Mouse (Mus musculus) forebrain, embryonic 10.5 days (tissue): ENCODE results near the gene Gins1. TPM values are rescaled to one million over a fixed set of nuclear protein-coding genes. Genes with fewer than 3 reads are reported as not detected.
"Not testable (repeated sequence)": the region's sequence is repeated elsewhere in the genome, so short reads cannot be mapped to it uniquely, and the experiment has no call there.

Experiments used
- DNase-seq: peaks from one replicate; pipeline ENCODE4 v3.0.0-alpha.2; 2017; ENCODE audit warnings: low spot score; ENCODE audit errors: extremely low spot score
- H3K27ac ChIP-seq: fragments of 300-500 bp; sonication (generic); 2 replicates; pipeline ENCODE4 v1.5.1; 2016; ENCODE audit warnings: mild to moderate bottlenecking
- H3K27me3 ChIP-seq: fragments of 300-500 bp; sonication (generic); 2 replicates; pipeline ENCODE4 v1.6.1; 2016; ENCODE audit warnings: mild to moderate bottlenecking; ENCODE audit not compliant: poor library complexity, severe bottlenecking
- H3K36me3 ChIP-seq: fragments of 300-500 bp; sonication (generic); replicated peaks from 2 replicates; pipeline ENCODE4 v1.6.1; 2016; ENCODE audit warnings: mild to moderate bottlenecking, moderate library complexity
- H3K4me1 ChIP-seq: fragments of 300-500 bp; sonication (generic); 2 replicates; pipeline ENCODE4 v1.6.1; 2016
- H3K4me3 ChIP-seq: fragments of 300-500 bp; sonication (generic); 2 replicates; pipeline ENCODE4 v1.5.1; 2016; ENCODE audit warnings: mild to moderate bottlenecking, moderate library complexity
- H3K9me3 ChIP-seq: fragments of 300-500 bp; sonication (generic); 2 replicates; pipeline ENCODE4 v1.6.1; 2016; ENCODE audit warnings: mild to moderate bottlenecking, moderate library complexity
- whole genome bisulfite sequencing: fragments of 180-500 bp; shearing (Covaris S2); methylation state at CpG from one replicate; pipeline ENCODE4 v1.1.7; 2016; 5-methylcytosine and 5-hydroxymethylcytosine counted together
- polyA plus RNA-seq: library from polyadenylated mRNA; unstranded; fragments of >200 nt; fragmentation: Nextera tagmentation; extraction: Ambion mirVana; gene quantifications from 2 replicates; pipeline ENCODE4 v1.2.1, GENCODE M21; 2016

Gins1 gene
- polyA plus RNA-seq, 1 experiment from 2014 or later, result 86.6 TPM

GRCm38 (mm10) chr2:150947880-150948611 is 42.8 kb downstream of the Gins1 start:
- not testable (repeated sequence) for H3K9me3 ChIP-seq, H3K27ac ChIP-seq, H3K4me1 ChIP-seq, H3K27me3 ChIP-seq, DNase-seq, H3K4me3 ChIP-seq
- 96% methylated on average over 12 of the region's 12 CpGs for WGBS
- peaks cover 93% of the 10 kb centered on the region for H3K36me3 ChIP-seq

GRCm38 (mm10) chr2:150948786-150949185 is 43.6 kb downstream of the Gins1 start:
- Histone ChIP-seq H3K9me3 (no peaks in the 10 kb centered on the region), H3K27ac (no peak overlapping the region), H3K4me3 (no peak overlapping the region), H3K27me3 (no peaks in the 10 kb centered on the region), H3K4me1 (no peaks in the 10 kb centered on the region), H3K36me3 (peaks cover 90% of the 10 kb centered on the region)
- no peak for DNase-seq
- 94% methylated on average over 5 of the region's 5 CpGs for WGBS

- Histone ChIP-seq H3K36me3 (peaks cover 90% of the 10 kb centered on the region), H3K4me3 (no peak overlapping the region), H3K4me1 (no peaks in the 10 kb centered on the region), H3K27ac (no peak overlapping the region), H3K9me3 (no peaks in the 10 kb centered on the region), H3K27me3 (no peaks in the 10 kb centered on the region)
- WGBS, result 95% methylated on average over 3 of the region's 3 CpGs
- no peak for DNase-seq
These were observed 44.5 kb downstream of the Gins1 start for GRCm38 (mm10) chr2:150949652-150950051.

- 96% methylated on average over 6 of the region's 6 CpGs for WGBS
- Histone ChIP-seq H3K4me1 (no peaks in the 10 kb centered on the region), H3K27me3 (no peaks in the 10 kb centered on the region), H3K4me3 (no peak overlapping the region), H3K27ac (no peak overlapping the region), H3K9me3 (no peaks in the 10 kb centered on the region), H3K36me3 (peaks cover 90% of the 10 kb centered on the region)
- no peak for DNase-seq
These were observed 44.9 kb downstream of the Gins1 start for GRCm38 (mm10) chr2:150950056-150950455.

- 94% methylated on average over 2 of the region's 2 CpGs for WGBS
- Histone ChIP-seq H3K9me3 (no peaks in the 10 kb centered on the region), H3K27ac (no peak overlapping the region), H3K4me1 (no peaks in the 10 kb centered on the region), H3K27me3 (no peaks in the 10 kb centered on the region), H3K4me3 (no peak overlapping the region), H3K36me3 (peaks cover 91% of the 10 kb centered on the region)
- no peak for DNase-seq
These were observed 46.0 kb downstream of the Gins1 start for GRCm38 (mm10) chr2:150951201-150951600.

GRCm38 (mm10) chr2:150955859-150956258 is 50.7 kb downstream of the Gins1 start:
- WGBS, result 96% methylated on average over 1 of the region's 1 CpGs
- Histone ChIP-seq H3K36me3 (peaks cover 92% of the 10 kb centered on the region), H3K27me3 (no peaks in the 10 kb centered on the region), H3K4me1 (no peaks in the 10 kb centered on the region), H3K4me3 (no peak overlapping the region), H3K9me3 (no peaks in the 10 kb centered on the region), H3K27ac (no peak overlapping the region)
- no peak for DNase-seq

GRCm38 (mm10) chr2:150959521-150959920 is 54.3 kb downstream of the Gins1 start:
- Histone ChIP-seq H3K36me3 (peaks cover 88% of the 10 kb centered on the region), H3K27me3 (no peaks in the 10 kb centered on the region), H3K27ac (no peak overlapping the region), H3K4me3 (no peak overlapping the region), H3K9me3 (no peaks in the 10 kb centered on the region), H3K4me1 (no peaks in the 10 kb centered on the region)
- WGBS, result 90% methylated on average over 10 of the region's 10 CpGs
- no peak for DNase-seq

- peaks cover 90% of the 10 kb centered on the region for H3K36me3 ChIP-seq
- no peak for DNase-seq
- no peaks in the 10 kb centered on the region for H3K27me3 ChIP-seq
- H3K4me1 ChIP-seq, result no peaks in the 10 kb centered on the region
- no peaks in the 10 kb centered on the region for H3K9me3 ChIP-seq
- H3K4me3 ChIP-seq, result no peak overlapping the region
- no peak overlapping the region for H3K27ac ChIP-seq
- WGBS, result 90% methylated on average over 3 of the region's 3 CpGs
These were observed 58.0 kb downstream of the Gins1 start for GRCm38 (mm10) chr2:150963246-150963645.

GRCm38 (mm10) chr2:150964641-150965040 is 59.4 kb downstream of the Gins1 start:
- H3K4me1 ChIP-seq, result no peaks in the 10 kb centered on the region
- no peaks in the 10 kb centered on the region for H3K27me3 ChIP-seq
- H3K36me3 ChIP-seq, result peaks cover 90% of the 10 kb centered on the region
- no peak overlapping the region for H3K4me3 ChIP-seq
- H3K9me3 ChIP-seq, result no peaks in the 10 kb centered on the region
- 91% methylated on average over 3 of the region's 3 CpGs for WGBS
- no peak for DNase-seq
- H3K27ac ChIP-seq, result no peak overlapping the region

- no peak overlapping the region for H3K4me3 ChIP-seq
These were observed 60.8 kb downstream of the Gins1 start for GRCm38 (mm10) chr2:150965951-150966350.

GRCm38 (mm10) chr2:150967491-150967890 is 62.3 kb downstream of the Gins1 start:
- Histone ChIP-seq H3K36me3 (peaks cover 96% of the 10 kb centered on the region), H3K4me3 (no peak overlapping the region), H3K27ac (no peak overlapping the region), H3K27me3 (no peaks in the 10 kb centered on the region), H3K9me3 (no peaks in the 10 kb centered on the region), H3K4me1 (0 out of 2 replicates have a peak, but pooled peaks cover 4% of the 10 kb centered on the region)
- DNase-seq, result no peak
- WGBS, result 99% methylated on average over 2 of the region's 2 CpGs

More at GRCm38 (mm10) chr2:150965951-150966350, 60.8 kb downstream of the Gins1 start:
- no peaks in the 10 kb centered on the region for H3K9me3 ChIP-seq
- DNase-seq, result no peak
- no peaks in the 10 kb centered on the region for H3K27me3 ChIP-seq
- H3K27ac ChIP-seq, result no peak overlapping the region
- 94% methylated on average over 10 of the region's 10 CpGs for WGBS
- H3K36me3 ChIP-seq, result peaks cover 91% of the 10 kb centered on the region
- H3K4me1 ChIP-seq, result no peaks in the 10 kb centered on the region

GRCm38 (mm10) chr2:150969231-150969630 is 64.0 kb downstream of the Gins1 start:
- Histone ChIP-seq H3K4me1 (0 out of 2 replicates have a peak, but pooled peaks cover 4% of the 10 kb centered on the region), H3K27ac (no peak overlapping the region), H3K4me3 (no peak overlapping the region), H3K27me3 (no peaks in the 10 kb centered on the region), H3K9me3 (no peaks in the 10 kb centered on the region), H3K36me3 (peaks cover 99% of the 10 kb centered on the region)
- WGBS, result 97% methylated on average over 2 of the region's 2 CpGs
- no peak for DNase-seq

- Histone ChIP-seq H3K9me3 (no peaks in the 10 kb centered on the region), H3K27me3 (no peaks in the 10 kb centered on the region), H3K36me3 (peaks cover 99% of the 10 kb centered on the region), H3K4me3 (no peak overlapping the region), H3K27ac (no peak overlapping the region), H3K4me1 (0 out of 2 replicates have a peak, but pooled peaks cover 4% of the 10 kb centered on the region)
- 86% methylated on average over 7 of the region's 7 CpGs for WGBS
- no peak for DNase-seq
These were observed 66.7 kb downstream of the Gins1 start for GRCm38 (mm10) chr2:150971856-150972255.
